ENCODE assay signal across 25 mouse cellular contexts in genomic region chr8:104628402-104628801, GRCm38 (mm10). TPM values are rescaled to one million over a fixed set of nuclear protein-coding genes. Genes with fewer than 3 reads are reported as not detected.
A peak's percentile ranks its signal among the peaks of the same experiment; 100 is the strongest.
DNase-seq lines count a peak whose midpoint lies in the region; ATAC-seq lines count a peak whose summit lies in the region.
"Had no signal": no experiment of that assay in that cellular context is flagged by ENCODE, and none has a peak within 500 bp of the region (broad histone marks: within the 10 kb centered on the region; RNA-seq: fewer than 3 reads in every experiment).

No protein-coding gene starts in this region.

- H3K9me3 ChIP-seq in heart, embryonic 13.5 days: no peaks in the 10 kb centered on the region
- H3K9me3 ChIP-seq: embryonic facial prominence, embryonic 10.5 days; hindbrain, embryonic 12.5 days; neural tube, embryonic 13.5 days; stomach, embryonic 15.5 days had no signal

- ATAC-seq in heart, embryonic 13.5 days (ENCODE audit: extremely low read depth, insufficient number of reproducible peaks, low FRiP score, low TSS enrichment): no peak

- peak overlapping the region; percentile 85 for H3K4me3 ChIP-seq in heart, embryonic 13.5 days
- H3K4me3 ChIP-seq: embryonic facial prominence, embryonic 10.5 days; hindbrain, embryonic 12.5 days; left cerebral cortex, adult 2 months; neural tube, embryonic 13.5 days; stomach, embryonic 15.5 days had no signal

- peak overlapping the region; percentile 97 for H3K9ac ChIP-seq in heart, embryonic 13.5 days
- H3K9ac ChIP-seq: hindbrain, embryonic 12.5 days; neural tube, embryonic 13.5 days; stomach, embryonic 15.5 days had no signal

- peaks cover 25% of the 10 kb centered on the region for H3K36me3 ChIP-seq in heart, embryonic 13.5 days
- H3K36me3 ChIP-seq: embryonic facial prominence, embryonic 10.5 days; hindbrain, embryonic 12.5 days; neural tube, embryonic 13.5 days; stomach, embryonic 15.5 days had no signal

- intact Hi-C loops in heart, postnatal 36 days (cut with DNase I): no loop called here

- DNase-seq in adrenal gland, postnatal 14 days: peak; percentile 8
- DNase-seq in adrenal gland, adult 8-10 months: no peak
- peak; percentile 3 for DNase-seq in kidney, adult 11 months
- DNase-seq in kidney, postnatal 36 days: no peak
- DNase-seq in heart, postnatal 36 days: peak; percentile 38 to 46
- no peak for DNase-seq in kidney, postnatal 14 days
- no peak for DNase-seq in right cerebral cortex, postnatal 25 days
- DNase-seq: adrenal gland, postnatal 25 days; cerebellum, adult 11 months; kidney, adult 2 months; layer of hippocampus, adult 9-11 months; left cerebral cortex, postnatal 4 days; liver; lung, postnatal 10 days; midbrain, embryonic 14.5 days; spleen, adult 18-20 months had no signal

- H3K4me1 ChIP-seq in heart, embryonic 13.5 days: peaks cover 71% of the 10 kb centered on the region

- peak overlapping the region; percentile 79 for H3K4me2 ChIP-seq in heart, embryonic 13.5 days
- H3K4me2 ChIP-seq: hindbrain, embryonic 12.5 days; neural tube, embryonic 13.5 days; stomach, embryonic 15.5 days had no signal

- no peaks in the 10 kb centered on the region; the same call in 1 of the 2 replicates for H3K27me3 ChIP-seq in heart, embryonic 13.5 days (replicated peaks)

- 87% methylated on average over 21 of the region's 21 CpGs for WGBS in heart, embryonic 13.5 days

- H3K27ac ChIP-seq in heart, embryonic 13.5 days (replicated peaks): peak overlapping the region; percentile 95
- H3K27ac ChIP-seq: embryonic facial prominence, embryonic 10.5 days; hindbrain, embryonic 12.5 days; left cerebral cortex, adult 2 months; neural tube, embryonic 13.5 days; stomach, embryonic 15.5 days had no signal

RNA-seq across cellular contexts. Expression of gene Rrad, which starts 2.7 kb away (rescaled TPM):
- total RNA-seq in adrenal gland, postnatal 14 days (2021): 2.4 and 5.1 TPM in 2 replicates
- 10 to 100 TPM in 2 of 4 experiments, 1 to 10 TPM in 2; 2.7 to 16.3 (median 7.6) TPM for total RNA-seq in adrenal gland, adult 8-10 months (2022)
- polyA plus RNA-seq in heart, embryonic 13.5 days (2015; fragmentation: Nextera tagmentation; extraction: Ambion mirVana): 285 and 323 TPM in 2 replicates
- total RNA-seq in heart, postnatal 36 days (2021): 100 to 1,000 TPM; 355 to 387 TPM

RNA-seq across cellular contexts. Expression of gene Cdh16, which starts 4.2 kb away (rescaled TPM):
- not detected in 2 replicates for total RNA-seq in adrenal gland, postnatal 14 days (2021)
- total RNA-seq in adrenal gland, adult 8-10 months (2022): under 1 TPM in 1 of 4 experiments, not detected in 3; 0.24 TPM
- polyA plus RNA-seq in heart, embryonic 13.5 days (2015; fragmentation: Nextera tagmentation; extraction: Ambion mirVana): 18.2 and 18.4 TPM in 2 replicates
- total RNA-seq in heart, postnatal 36 days (2021): 1 to 10 TPM; 3.1 TPM
- total RNA-seq: adrenal gland, postnatal 25 days; left cerebral cortex, adult 2 months; left cerebral cortex, postnatal 4 days; megakaryocyte, adult 5-6 weeks had no signal
- polyA plus RNA-seq: embryonic facial prominence, embryonic 10.5 days; forebrain, embryonic 11.5 days; hindbrain, embryonic 12.5 days; midbrain, embryonic 14.5 days; urinary bladder, adult 2 months had no signal

RNA-seq across cellular contexts. Expression of gene Ciao2b, which starts 13.4 kb away (rescaled TPM):
- 39.3 and 47.6 TPM in 2 replicates for total RNA-seq in adrenal gland, postnatal 14 days (2021)
- 10 to 100 TPM; 33.1 to 44.9 (median 41.1) TPM for total RNA-seq in adrenal gland, adult 8-10 months (2022)
- polyA plus RNA-seq in heart, embryonic 13.5 days (2015; fragmentation: Nextera tagmentation; extraction: Ambion mirVana): 186 and 228 TPM in 2 replicates
- 10 to 100 TPM; 61.2 to 67.6 TPM for total RNA-seq in heart, postnatal 36 days (2021)

RNA-seq across cellular contexts. Expression of gene Pdp2, which starts 37.2 kb away (rescaled TPM):
- total RNA-seq in adrenal gland, postnatal 14 days (2021): 37.2 and 38.0 TPM in 2 replicates
- 10 to 100 TPM; 31.7 to 43.6 (median 38.0) TPM for total RNA-seq in adrenal gland, adult 8-10 months (2022)
- polyA plus RNA-seq in heart, embryonic 13.5 days (2015; fragmentation: Nextera tagmentation; extraction: Ambion mirVana): 7.1 and 7.3 TPM in 2 replicates
- 10 to 100 TPM; 28.1 to 29.8 TPM for total RNA-seq in heart, postnatal 36 days (2021)

Comparison
In these comparisons a context has a peak if more than half of its experiments do, and no peak if none do; other contexts are left out.
1. DNase-seq: peak in adrenal gland, postnatal 14 days (single experiment), kidney, adult 11 months (single experiment) and heart, postnatal 36 days (2 of 2); none in adrenal gland, adult 8-10 months (single experiment), kidney, postnatal 36 days (0 of 2), kidney, postnatal 14 days (single experiment) and right cerebral cortex, postnatal 25 days (single experiment).
2. RNA of gene Rrad, which starts 2.7 kb away (total RNA-seq): 355 to 387 TPM in heart, postnatal 36 days; 2.7 to 16.3 TPM in adrenal gland, adult 8-10 months and 2.4 to 5.1 TPM in adrenal gland, postnatal 14 days; every median in the first group is over 10 times any median in the second.